Mouse (Mus musculus): ENCODE measurements around the gene Ndufa4l2. TPM values are rescaled to one million over a fixed set of nuclear protein-coding genes. Genes with fewer than 3 reads are reported as not detected.

The Ndufa4l2 gene
- total and polyA plus RNA-seq, 3 experiments, result 21.8 to 26.6 TPM; not detected in 1

DNA sequence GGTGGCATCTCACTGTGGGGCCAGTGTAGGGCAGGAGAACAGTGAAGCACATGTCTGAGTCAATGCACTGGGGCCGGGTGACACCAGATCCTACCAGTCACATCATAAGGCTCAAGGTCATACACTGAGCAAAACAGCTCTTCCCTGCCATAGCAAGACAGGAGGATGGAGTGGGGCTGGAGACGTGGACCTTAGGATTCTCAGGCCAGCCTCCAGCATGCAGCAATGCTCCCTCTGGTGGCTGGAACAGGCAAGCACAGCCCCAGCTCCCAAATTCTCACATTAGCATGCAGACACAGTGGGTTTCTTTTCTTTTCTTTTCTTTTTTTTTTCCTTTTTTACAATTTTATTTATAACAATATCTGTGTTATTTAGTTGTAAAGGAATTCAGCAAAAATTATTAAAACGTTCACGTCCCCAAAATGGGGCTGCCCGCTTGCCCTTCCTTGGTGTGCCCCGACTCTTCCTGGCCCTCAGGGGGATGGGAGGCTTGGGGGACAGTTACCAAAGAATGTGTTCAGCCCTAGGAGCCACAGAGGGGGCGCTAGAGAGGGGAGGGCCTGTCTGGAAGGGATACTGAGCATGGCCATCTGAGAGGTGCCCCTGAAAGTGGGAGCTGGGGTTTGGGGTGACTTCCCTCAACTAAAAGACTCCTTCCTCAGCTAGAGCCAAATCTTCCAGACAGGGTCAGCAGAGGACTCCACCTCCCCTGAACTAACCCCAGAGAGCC is 23.3 kb downstream of the Ndufa4l2 start:
- DNase-seq (ENCODE audit: low read depth, low spot score), result peak; percentile 72
- Histone ChIP-seq H3K36me3 (ENCODE audit: control insufficient read depth in 1 of 2, insufficient read depth in 2 of 2, low read length in 2 of 2) (no peaks in the 10 kb centered on the region), H3K4me1 (ENCODE audit: control insufficient read depth in 1 of 2, insufficient read depth in 2 of 2, low read length in 2 of 2) (peaks cover 0 to 13% of the 10 kb centered on the region in 2 experiments; a peak in 2 of 4 replicates), H3K27me3 (ENCODE audit: control insufficient read depth in 1 of 2, insufficient read depth in 2 of 2, low read length in 2 of 2) (peaks cover 5 to 13% of the 10 kb centered on the region in 2 experiments), H3K27ac (ENCODE audit: control insufficient read depth, low read depth, low read length) (no peak overlapping the region), H3K9me3 (replicated peaks; ENCODE audit: insufficient read depth, low read length) (no peaks in the 10 kb centered on the region), H3K4me3 (ENCODE audit: control insufficient read depth in 1 of 2, insufficient read depth in 1 of 2, low read depth in 2 of 2, low read length in 2 of 2) (no peak overlapping the region), H3K9ac (ENCODE audit: control insufficient read depth, low read depth, low read length, poor library complexity, severe bottlenecking) (0 out of 2 replicates have a peak overlapping the region, but pooled peaks have one; percentile 1), H3K79me2 (ENCODE audit: control insufficient read depth, insufficient read depth, low read length, poor library complexity) (no peaks in the 10 kb centered on the region)
- TF ChIP-seq SIN3A (IDR thresholded peaks at IDR 0.05; ENCODE audit: low read length), result 0 out of 2 replicates have a peak, but pooled peaks have one; percentile 38
- 0 out of 2 replicates have a peak, but pooled peaks have one; percentile 43 for TF ChIP-seq HCFC1 (IDR thresholded peaks at IDR 0.05; ENCODE audit: low read depth, low read length)
- TF ChIP-seq RAD21 (IDR thresholded peaks at IDR 0.05; ENCODE audit: low read depth, low read length), result peak; percentile 71
- peak; percentile 71 for TF ChIP-seq ZC3H11A (IDR thresholded peaks at IDR 0.05; ENCODE audit: low read depth, low read length)
- no peak for TF ChIP-seq POLR2AphosphoS5 (IDR thresholded peaks at IDR 0.05; ENCODE audit: borderline replicate concordance, low read depth, low read length)
- no peak for TF ChIP-seq POLR2AphosphoS2 (IDR thresholded peaks at IDR 0.05; ENCODE audit: low read length)
- peak; percentile 97 for TF ChIP-seq SMC3 (IDR thresholded peaks at IDR 0.05; ENCODE audit: low read depth, low read length)
- peak; percentile 64; the same call in 1 of the 2 replicates for TF ChIP-seq MYC (IDR thresholded peaks at IDR 0.05; ENCODE audit: low read depth, low read length)
- TF ChIP-seq EP300 (IDR thresholded peaks at IDR 0.05; ENCODE audit: low read depth in 1 of 2, low read length in 2 of 2), result no peak
- peak; percentile 68; the same call in 1 of the 2 replicates for TF ChIP-seq MAZ (IDR thresholded peaks at IDR 0.05; ENCODE audit: low read depth, low read length)
- no peak for TF ChIP-seq USF2 (IDR thresholded peaks at IDR 0.05; ENCODE audit: borderline replicate concordance in 1 of 2, insufficient read depth in 1 of 2, low read depth in 1 of 2, low read length in 2 of 2)
- no peak for TF ChIP-seq JUND (IDR thresholded peaks at IDR 0.05; ENCODE audit: low read depth, low read length)
- no peak for TF ChIP-seq NRF1 (IDR thresholded peaks at IDR 0.05; ENCODE audit: insufficient read depth, low read depth, low read length, poor library complexity, severe bottlenecking)
- peak; percentile 93 to 96 (median 96) for TF ChIP-seq CTCF (IDR thresholded peaks at IDR 0.05 in 2 of 3, conservative IDR thresholded peaks at IDR 0.05 in 1 of 3; ENCODE audit: control insufficient read depth in 1 of 3, insufficient read depth in 1 of 3, low read depth in 2 of 3, low read length in 3 of 3, poor library complexity in 1 of 3, severe bottlenecking in 1 of 3)
- 0 out of 2 replicates have a peak, but pooled peaks have one; percentile 18 for TF ChIP-seq TBP (IDR thresholded peaks at IDR 0.05; ENCODE audit: low read depth, low read length)

DNA sequence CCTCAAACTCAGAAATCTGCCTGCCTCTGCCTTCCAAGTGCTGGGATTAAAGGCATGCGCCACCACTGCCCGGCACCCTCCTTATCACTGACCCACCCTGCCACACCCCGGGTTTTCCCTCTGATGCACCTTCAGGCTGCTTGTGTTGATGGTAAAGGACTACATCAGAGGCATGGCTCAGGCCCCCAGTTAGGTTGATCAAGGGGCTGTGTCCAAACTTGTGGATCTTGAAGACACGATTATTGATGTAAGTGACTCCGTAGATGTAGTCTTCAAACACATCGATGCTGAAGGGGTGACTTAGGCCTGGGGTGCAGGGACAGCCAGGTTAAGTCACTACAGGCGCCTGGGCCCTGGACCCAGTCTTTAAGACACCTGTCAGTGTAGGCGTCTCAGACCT is 26.7 kb downstream of the Ndufa4l2 start:
- H3K9ac ChIP-seq (ENCODE audit: control insufficient read depth, low read depth, low read length, poor library complexity, severe bottlenecking), result no peak overlapping the region
- H3K27me3 ChIP-seq (ENCODE audit: control insufficient read depth in 1 of 2, insufficient read depth in 2 of 2, low read length in 2 of 2), result no peaks in the 10 kb centered on the region; a peak in 1 of 4 replicates
- H3K4me3 ChIP-seq (ENCODE audit: control insufficient read depth in 1 of 2, insufficient read depth in 1 of 2, low read depth in 2 of 2, low read length in 2 of 2), result no peak overlapping the region
- no peaks in the 10 kb centered on the region for H3K9me3 ChIP-seq (replicated peaks; ENCODE audit: insufficient read depth, low read length)
- DNase-seq (ENCODE audit: low read depth, low spot score), result no peak
- no peaks in the 10 kb centered on the region for H3K36me3 ChIP-seq (ENCODE audit: control insufficient read depth in 1 of 2, insufficient read depth in 2 of 2, low read length in 2 of 2)
- H3K4me1 ChIP-seq (ENCODE audit: control insufficient read depth in 1 of 2, insufficient read depth in 2 of 2, low read length in 2 of 2), result peaks cover 0 to 6% of the 10 kb centered on the region in 2 experiments; a peak in 2 of 4 replicates
- no peak overlapping the region for H3K27ac ChIP-seq (ENCODE audit: control insufficient read depth, low read depth, low read length)
- TF ChIP-seq TAL1 (IDR thresholded peaks at IDR 0.05; ENCODE audit: low read length) (no peak), EP300 (IDR thresholded peaks at IDR 0.05; ENCODE audit: low read depth in 1 of 2, low read length in 2 of 2) (no peak), ZNF384 (IDR thresholded peaks at IDR 0.05; ENCODE audit: low read depth, low read length) (no peak), POLR2A (IDR thresholded peaks at IDR 0.05; ENCODE audit: control insufficient read depth in 1 of 2, insufficient read depth in 1 of 2, low read depth in 1 of 2, low read length in 2 of 2, poor library complexity in 1 of 2) (no peak), NRF1 (IDR thresholded peaks at IDR 0.05; ENCODE audit: insufficient read depth, low read depth, low read length, poor library complexity, severe bottlenecking) (no peak), MAZ (IDR thresholded peaks at IDR 0.05; ENCODE audit: low read depth, low read length) (no peak), TBP (IDR thresholded peaks at IDR 0.05; ENCODE audit: low read depth, low read length) (no peak), HCFC1 (IDR thresholded peaks at IDR 0.05; ENCODE audit: low read depth, low read length) (no peak), MEF2A (IDR thresholded peaks at IDR 0.05; ENCODE audit: extremely low read depth, insufficient replicate concordance, low read depth, low read length, poor library complexity, severe bottlenecking) (no peak), MXI1 (IDR thresholded peaks at IDR 0.05; ENCODE audit: low read depth, low read length) (no peak), GABPA (IDR thresholded peaks at IDR 0.05; ENCODE audit: low read depth, low read length) (no peak), NELFE (IDR thresholded peaks at IDR 0.05; ENCODE audit: low read depth, low read length) (no peak), CHD1 (IDR thresholded peaks at IDR 0.05; ENCODE audit: low read depth, low read length) (no peak), POLR2AphosphoS2 (IDR thresholded peaks at IDR 0.05; ENCODE audit: low read length) (no peak), USF2 (IDR thresholded peaks at IDR 0.05; ENCODE audit: borderline replicate concordance in 1 of 2, insufficient read depth in 1 of 2, low read depth in 1 of 2, low read length in 2 of 2) (no peak), ZMIZ1 (IDR thresholded peaks at IDR 0.05; ENCODE audit: low read depth, low read length) (no peak), ELF1 (IDR thresholded peaks at IDR 0.05; ENCODE audit: low read depth, low read length) (no peak), RCOR1 (IDR thresholded peaks at IDR 0.05; ENCODE audit: low read depth, low read length) (no peak)
- no peaks in the 10 kb centered on the region for H3K79me2 ChIP-seq (ENCODE audit: control insufficient read depth, insufficient read depth, low read length, poor library complexity)
